Mouse (Mus musculus): ENCODE results near the gene St3gal4. TPM values are rescaled to one million over a fixed set of nuclear protein-coding genes. Genes with fewer than 3 reads are reported as not detected.

The St3gal4 gene
- total RNA-seq, 4 experiments from 2014 or later, result 25.1 to 30.4 (median 28.3) TPM

DNA sequence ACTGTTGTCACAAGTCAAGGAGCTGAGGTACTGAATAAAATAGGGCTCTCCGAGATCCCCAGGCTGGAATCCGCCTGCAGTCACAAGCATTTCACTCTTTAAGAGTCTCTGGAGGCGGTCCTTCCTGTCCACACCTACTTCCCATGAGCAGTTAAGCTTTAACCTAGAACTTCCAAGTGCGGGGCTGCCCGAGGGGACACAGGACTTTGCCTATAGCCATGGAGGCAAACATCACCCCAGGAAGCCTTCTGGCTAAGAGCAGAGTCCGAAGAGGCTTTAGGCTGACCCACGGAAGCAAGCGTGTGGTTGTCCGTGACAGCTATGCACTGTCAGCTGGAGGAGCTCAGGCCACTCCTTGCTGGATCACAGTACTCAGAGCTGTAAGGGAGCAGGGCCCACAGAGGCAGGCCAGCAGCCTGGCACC is 9.9 kb upstream of the St3gal4 start:
- no peak for DNase-seq (ENCODE audit: low spot score)

DNA sequence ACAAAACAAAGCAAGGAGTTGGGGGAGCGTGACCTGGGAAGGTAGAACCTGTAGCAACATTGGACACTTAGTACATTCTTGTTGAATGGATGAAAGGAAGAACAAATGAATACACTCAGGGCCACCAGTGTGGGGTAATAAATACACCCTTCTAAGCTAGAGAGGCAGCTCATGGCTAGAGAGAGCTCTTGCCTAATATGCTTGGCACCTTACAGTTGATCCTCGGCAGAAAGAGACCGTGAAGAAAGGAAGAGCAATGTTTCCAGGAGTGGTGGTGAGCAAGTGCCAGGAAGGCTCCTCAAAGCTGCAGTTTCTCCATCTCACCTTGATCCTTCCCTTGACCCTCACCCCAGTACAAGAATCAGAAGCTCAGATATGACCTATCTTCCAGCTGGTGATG is 9.5 kb upstream of the St3gal4 start:
- DNase-seq (ENCODE audit: low spot score), result no peak

DNA sequence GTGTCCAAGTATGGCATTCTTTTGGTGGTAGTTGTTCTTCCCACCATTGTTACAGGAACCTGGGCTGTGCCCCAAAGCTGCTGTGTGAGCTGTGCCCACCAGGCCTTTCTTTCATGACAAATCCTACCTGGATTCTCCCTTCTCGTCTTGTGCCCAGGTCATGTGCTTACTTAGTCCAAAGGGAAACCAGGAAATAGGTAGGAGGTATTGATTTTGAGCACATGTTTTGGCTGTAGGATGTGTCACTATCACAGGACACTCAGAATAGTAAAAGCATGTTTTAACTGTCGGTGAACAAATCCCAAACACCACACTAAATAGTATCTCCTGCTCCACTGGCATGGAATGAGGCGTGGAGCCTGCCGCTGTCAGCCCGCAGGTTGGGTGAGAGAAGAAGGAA is 8.5 kb upstream of the St3gal4 start:
- DNase-seq (ENCODE audit: low spot score), result no peak

DNA sequence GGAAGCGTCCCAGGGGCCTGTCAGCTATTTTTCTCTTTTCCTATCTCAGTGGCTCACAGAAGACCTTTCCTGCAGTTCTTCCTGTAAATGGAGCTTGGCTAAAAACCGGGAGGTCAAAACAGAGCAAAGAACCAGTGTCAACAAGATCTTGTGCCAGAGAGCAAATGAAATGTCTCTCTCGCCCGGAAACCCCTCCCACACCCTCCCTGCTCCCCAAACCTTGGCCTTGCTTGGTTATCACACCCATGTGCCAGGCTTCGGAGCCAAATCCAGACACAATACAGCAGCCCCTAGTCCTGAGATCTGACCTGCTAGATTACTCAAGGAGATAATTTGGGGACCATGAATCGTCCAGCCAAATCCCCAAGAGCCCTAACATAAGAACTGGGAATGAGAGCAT is 8.1 kb upstream of the St3gal4 start:
- DNase-seq (ENCODE audit: low spot score), result peak; percentile 60

DNA sequence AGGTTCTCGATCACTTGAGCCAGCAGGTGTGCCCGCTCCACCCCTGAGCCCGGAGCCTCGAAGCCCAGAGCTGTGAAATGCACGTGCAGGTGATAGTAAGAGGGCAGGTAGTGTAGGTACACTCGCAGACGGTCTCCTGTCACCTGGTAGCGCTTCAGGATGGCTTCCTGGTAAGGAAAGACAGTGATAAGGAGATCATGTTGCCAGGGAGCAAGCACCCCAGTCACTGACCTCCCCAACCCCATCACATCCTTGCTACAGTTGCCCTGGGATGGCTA is 5.5 kb upstream of the St3gal4 start:
- DNase-seq (ENCODE audit: low spot score), result no peak

DNA sequence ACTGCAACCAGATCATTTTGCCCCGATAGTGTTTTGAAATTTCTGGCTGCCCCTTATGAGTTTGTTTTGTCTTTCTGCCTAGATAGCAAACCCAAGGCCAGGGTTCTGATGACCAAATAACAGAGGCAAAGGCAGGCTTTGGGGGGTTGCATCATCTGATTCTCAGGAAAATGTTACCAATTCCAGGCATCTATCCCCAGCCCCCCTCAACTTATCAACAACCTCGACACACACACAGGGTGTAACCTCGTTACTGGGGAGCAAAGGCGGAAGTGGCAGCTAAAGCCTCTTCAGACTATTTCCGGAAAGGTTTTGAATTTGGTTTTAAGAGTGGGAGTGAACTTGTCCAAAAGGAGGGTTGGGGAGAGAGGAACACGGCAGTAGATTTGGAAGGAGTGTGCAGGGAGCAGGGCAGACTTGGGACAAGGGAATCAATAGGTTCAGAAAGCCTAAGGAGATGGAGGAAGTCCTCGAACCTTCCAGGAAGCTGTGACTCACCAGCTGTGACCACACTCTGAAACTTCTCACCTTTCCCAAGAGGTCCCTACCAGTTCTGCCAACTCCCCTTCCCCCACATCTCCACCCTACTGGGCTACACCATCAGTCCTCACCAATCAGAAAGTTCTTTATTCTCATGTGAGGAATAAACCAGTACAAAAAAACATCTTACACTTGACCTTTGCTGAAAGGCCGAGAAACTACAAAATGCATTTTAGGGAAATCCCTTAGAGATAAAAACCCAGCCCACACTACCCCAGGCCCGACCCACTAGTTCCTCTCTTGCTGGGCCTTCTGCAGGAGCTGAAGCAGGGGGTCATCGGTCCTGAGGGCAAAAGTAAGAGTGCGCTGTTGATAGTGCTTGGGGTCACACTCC is 5.0 kb upstream of the St3gal4 start:
- DNase-seq (ENCODE audit: low spot score), result no peak

DNA sequence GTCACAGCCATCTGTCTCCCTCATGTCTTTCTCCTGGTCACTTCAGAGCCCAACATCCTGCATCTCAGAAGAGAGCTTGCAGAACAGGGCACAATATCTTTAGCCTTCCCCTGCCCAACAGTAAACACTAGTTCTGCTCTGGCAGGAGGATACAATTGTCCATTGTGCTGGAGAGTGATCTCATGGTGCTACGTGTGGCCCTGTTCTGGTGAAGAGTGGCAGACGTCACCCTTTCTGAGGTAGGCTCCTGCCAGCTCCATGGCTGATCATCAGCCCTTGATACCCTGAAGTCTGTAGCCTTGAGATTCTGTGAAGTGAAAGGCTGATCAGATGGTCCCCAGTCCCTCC is 4.4 kb upstream of the St3gal4 start:
- no peak for DNase-seq (ENCODE audit: low spot score)

DNA sequence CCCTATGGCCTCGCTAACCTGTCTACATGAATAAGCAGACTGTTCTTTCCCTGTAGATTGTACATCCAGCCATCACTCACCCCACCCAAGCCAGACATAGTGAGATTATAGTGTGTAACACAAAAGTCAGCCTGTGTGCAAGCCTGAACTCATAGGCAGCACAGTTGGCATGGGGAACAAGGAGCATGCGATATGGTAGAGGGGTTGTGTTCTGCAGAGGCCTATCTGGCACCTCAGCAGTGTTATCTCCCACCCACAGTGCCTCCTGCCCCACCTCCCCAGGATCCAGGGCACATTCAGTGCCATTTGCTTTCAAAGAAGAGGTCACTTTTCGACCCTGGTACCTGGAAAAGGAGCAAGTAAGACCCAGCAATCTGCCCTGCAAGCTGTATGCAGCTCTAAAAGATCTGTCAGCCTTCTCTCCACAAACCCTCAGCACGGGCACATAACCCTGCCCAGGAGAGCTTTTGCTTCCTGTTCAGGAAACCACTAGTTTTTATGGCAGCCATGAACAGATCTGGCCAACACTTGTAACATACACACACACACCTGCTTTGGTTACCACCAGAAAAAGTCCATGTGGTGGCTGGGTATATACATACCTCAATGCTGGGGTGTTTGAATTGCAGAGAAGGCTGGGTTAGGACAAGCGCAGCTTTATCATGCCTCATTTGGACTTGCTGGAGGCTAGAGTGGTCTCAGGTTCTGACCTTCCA is 3.6 kb upstream of the St3gal4 start:
- DNase-seq (ENCODE audit: low spot score), result no peak

DNA sequence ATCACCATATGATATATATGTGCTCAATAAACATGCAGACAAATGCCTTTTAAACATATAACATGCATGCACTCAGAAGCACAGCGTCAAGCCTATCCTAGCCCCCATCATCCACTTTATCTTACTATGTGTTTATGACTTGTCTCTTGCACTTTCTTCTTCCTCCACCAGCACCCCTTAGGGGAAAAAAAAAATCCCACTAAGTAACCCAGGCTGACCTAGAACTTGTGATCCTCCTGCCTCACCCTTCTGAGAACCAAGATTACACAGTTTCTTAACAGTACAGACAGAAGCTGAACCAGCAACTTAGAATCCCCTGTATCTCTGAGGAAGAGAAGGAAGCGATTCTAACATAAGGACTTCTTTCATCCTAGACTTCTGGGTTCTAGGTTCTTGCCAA is 505 bp downstream of the St3gal4 start:
- no peak for DNase-seq (ENCODE audit: low spot score)

DNA sequence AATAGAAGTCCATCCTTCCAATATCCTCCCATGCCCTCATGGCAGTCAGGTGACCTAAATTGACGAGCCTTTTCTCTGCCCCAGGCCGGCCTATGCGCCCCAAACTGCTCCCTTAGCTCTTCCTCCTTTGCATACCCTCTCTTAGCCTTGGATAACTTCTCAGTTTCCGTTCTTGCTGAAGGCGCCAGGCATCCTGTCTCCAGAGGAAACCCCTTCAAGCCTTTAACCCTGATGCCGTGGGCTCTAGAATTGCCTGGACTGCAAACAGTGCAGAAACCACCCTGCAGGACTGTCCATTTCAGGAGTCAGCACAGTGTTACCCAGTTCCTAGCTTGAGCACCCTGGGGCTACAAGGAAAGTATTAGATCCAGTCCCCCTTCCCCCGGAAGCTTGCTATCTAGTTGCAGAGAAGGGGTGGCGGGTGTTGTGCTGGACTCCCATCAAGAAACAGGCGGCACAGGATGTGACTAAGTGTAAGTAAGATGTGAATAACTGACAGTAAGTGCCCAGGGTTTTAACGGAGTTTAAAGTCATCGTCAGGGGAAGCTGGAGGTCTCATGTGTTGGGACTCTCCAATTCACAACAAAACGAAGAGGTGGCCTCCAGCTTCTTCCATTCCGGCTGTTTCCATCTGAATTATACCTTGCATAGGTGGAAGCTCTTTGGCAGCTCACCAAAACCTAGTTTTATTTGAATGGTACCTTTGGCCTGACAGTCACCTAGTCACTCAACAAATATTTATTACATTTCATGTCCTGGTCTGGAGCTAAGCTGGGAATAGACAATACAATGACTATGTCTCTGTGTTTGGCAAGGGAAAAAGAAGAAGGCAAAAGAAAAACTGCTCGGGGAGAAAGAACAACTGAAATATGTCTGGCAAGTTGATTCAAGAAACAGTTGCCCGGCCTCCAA is 1.4 kb downstream of the St3gal4 start:
- peak; percentile 73 for DNase-seq (ENCODE audit: low spot score)

DNA sequence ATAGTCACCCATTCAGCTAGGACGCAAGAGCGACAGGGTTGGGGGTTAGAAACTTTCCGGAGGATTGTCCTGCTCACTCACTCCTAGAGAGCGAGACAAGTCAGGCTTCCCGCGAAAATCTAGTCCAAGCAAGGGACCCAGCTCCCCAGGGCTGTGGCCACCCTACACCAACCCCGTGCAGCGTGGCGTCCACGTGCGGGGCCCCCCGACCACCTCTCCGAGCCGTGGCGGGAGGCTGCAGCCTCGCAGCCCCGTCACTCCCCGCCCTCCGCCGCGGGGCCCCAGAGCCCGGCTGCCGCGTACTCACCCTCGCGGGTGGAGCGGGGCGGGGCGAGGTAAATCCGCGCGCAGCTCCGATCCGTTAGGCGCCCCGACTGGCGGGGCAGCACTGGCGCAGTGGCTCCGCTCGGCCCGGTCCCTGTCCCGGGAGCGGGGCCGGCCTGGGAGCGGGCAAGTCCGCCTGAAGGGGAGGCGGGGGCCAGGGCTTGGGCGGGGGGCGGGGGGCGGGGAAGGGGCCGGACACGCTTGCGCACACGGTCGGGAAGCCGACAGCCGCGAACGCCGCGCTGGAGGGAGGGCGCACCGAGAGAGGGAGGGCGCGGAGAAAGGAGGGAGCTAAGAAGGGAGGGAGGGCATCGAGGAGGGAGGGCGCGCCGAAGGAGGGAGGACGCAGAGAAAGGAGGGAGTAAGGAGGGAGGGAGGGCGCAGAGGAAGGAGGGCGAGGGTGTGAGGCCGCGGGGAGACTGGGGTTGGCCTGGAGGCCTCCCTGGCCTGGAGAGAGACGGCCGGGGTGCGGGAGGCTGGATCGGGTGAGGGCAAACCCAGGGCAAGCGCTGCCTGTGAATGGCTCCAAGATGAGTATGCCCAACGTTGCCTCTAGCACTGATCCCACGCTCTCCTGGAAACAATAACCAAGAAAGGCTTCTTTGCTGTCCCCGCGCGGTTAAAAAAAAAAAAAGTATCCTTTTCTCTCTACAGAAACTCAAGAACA is 2.4 kb downstream of the St3gal4 start:
- DNase-seq (ENCODE audit: low spot score), result peak; percentile 71

DNA sequence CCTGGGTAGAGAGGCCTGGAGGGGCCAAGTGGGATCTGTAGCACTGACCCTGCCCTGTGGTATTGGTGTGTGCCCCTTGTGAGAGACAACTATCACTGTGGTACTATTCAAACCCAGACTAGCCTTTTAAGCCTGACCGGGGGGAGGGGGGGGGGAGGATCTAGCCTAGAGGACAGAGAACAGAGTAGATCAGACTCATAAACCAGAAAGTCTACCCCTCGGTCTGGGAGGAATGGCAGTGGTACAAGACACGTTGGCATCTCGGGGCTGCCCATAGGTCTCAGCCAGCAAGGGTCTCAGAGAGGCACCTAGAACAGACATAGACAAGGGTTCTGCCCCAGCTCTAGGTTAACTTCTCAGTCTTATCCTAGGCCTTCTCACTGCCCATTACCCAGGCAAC is 3.3 kb downstream of the St3gal4 start:
- no peak for DNase-seq (ENCODE audit: low spot score)

DNA sequence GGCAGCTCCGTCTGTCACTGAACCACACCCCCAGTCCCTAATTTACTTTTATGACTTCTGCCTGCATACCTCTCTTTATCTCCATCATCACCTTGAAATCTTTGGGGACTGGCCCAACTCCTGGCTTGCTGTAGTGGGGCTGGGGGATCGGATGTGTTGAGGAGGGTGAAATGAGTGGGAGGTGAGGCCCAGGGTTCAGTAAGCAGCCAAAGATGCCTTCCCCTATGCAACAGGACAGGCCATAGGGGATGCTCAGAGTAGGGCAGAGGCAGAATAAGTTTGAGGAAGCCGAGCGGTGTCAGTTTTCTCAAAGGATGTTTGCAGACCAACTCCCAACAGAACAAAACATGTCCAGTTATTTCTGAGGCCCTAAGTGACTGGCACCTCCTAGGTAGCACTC is 3.8 kb downstream of the St3gal4 start:
- no peak for DNase-seq (ENCODE audit: low spot score)

DNA sequence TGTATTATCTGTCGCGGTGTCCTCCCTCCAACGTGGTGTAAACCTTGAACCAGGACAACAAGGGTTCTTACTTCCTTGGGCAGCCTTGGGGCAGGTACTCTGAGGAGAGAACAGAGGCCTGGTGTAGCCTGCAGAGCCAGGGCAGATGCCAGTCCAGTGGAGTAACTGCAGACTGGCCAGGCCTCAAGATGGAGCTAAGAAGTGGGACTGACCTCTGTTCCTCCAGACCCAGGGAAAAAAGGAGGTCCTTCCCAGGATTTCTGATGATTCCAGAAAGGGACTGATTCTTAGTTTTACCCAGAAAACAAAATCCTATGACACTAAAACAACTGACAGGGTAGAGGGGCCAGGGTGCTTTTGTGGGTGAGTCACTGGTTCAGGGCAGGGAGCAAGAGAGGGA is 4.8 kb downstream of the St3gal4 start:
- DNase-seq (ENCODE audit: low spot score), result no peak

DNA sequence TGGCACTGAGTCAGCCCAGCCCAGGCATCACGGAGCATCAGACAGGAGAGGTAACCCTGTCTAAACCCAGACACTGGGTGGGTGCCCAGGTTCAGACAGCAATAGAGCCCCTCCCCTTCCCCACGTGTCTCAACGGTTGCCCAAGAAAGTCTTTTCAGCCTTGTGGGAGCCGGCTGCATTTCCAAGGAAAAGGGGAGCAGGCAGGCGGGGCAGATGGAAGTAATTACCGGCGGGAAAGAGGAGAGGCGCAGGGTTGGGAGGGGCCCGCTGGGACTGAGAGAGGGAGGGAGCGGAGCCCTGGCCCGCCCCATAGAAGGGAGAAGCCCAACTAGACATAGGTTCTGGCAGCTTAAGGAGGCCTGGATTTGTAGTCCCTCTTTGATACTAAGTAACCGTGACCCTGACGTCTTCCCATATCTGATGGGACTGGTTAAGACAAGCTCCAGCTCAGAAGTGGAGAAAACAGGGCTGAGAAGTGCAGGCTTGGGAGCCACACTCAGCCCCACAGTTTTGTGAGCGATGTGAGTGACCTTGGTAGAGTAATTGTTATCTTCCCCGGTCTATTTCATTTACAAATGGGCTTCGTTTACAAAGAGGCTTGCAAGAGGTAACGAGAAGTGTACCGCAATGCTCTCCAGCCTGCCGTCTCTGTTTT is 7.0 kb downstream of the St3gal4 start:
- DNase-seq (ENCODE audit: low spot score), result peak; percentile 47

DNA sequence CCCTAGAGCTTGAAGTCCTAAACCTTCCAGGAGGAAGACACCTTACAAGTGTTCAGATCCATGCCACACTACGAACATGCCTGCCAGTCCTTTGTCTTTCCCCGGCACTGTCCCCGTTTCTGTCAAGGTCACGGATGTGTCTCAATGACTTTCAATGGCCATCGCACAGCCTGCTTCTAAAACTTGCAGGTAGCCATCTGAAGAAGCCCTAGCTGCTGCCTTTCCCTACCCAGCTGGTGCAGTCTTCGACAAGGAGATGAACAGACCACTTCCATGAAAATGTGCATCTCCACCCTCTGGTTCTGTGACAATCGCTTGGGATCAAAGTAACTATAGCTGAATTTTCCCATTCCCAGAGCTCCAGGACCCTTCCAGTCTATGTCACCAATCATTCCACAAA is 7.6 kb downstream of the St3gal4 start:
- no peak for DNase-seq (ENCODE audit: low spot score)

DNA sequence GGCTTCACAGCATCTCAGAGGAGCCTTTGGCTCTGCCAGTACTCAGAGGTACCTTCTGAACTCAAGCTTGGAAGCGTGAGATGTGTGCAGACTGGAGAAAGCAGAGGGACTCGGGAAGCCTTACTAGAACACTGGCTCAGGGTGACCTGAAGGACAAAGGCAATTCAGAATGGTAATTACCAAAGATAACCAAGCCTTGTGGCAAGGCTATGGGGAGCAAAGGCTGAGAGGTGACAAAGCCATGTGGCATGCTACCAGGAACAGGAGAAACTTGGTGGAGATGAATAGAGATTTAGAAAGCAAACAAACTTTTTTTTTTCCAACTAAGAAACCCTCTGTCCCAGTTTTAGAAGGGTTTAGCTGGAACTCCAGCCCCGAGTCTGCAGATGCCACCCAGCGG is 8.5 kb downstream of the St3gal4 start:
- DNase-seq (ENCODE audit: low spot score), result no peak

DNA sequence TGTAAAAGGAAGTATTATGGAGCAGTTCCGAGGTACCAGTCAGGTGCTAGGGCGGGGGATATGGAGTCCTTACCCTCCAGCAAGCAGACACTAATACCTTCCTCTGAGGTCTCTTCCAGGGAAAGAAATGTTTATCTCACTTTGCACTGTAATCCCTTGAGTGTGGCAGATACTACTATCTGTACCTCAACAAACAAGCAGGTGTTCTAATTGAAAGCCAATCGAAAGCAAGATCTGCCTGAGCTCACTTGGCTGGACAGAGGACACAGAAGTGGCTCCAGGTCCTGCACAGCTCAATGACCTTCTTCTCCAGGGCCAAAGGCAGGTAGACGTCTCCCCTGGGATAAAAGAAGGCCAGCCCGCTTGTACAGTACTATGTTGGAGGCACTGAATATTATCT is 9.0 kb downstream of the St3gal4 start:
- no peak for DNase-seq (ENCODE audit: low spot score)

DNA sequence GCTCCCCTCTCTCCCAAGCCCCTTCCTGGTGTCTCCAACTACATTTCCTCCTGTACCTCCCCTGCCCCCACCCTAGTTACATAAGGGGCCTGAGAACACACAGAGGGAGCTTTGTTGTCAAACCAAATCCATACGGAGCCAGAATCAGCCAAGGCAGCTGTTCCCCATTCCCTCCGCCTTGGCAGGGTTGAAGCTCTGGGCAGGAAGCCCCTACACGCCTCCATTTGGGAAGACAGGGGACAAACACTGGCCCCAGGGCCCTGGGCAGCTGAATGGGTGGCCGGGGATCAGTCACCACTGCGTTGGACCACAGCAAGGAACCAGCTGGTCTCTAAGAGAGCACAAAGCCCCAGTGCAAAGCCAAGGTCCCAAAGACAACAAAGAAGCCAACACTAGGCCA is 10.2 kb downstream of the St3gal4 start:
- DNase-seq (ENCODE audit: low spot score), result peak; percentile 67

DNA sequence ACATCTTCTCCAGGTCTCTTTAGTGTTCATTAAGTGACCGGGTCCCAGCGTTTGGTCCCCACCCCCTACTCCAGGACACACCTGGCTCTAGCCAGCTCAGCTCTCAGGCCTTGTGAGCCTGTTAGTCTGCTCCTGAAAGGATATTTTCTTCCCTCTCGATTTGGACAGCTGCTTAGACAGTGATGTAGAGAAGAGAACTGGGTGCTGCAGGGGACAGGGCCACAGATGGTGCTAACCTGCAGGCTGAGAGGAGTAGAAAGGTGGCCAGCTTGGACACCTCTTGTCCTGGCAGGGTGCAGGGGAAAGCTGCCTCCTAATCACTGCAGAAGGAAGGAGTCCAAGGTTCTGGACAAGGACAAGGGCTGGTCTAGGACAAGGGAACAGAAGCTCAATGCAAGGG is 11.0 kb downstream of the St3gal4 start:
- DNase-seq (ENCODE audit: low spot score), result no peak

DNA sequence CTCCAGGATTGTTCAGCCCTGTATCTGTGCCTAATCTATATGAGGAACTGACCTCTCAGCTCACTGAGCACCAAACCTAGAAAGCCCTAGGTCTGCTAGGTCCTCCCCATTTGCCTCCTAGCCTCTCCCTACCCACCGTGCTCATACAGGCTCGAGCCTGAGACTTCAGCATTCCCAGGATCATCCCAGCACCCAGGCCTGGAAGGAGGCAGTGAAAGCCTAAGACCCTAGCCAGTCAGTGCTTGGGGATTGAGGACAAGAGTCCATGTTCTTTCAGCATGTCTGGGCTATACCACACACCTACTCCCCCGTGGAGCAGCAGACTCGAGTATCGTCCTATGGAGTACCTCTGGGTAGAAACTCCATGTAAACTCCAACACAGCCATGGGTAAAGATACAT is 11.7 kb downstream of the St3gal4 start:
- DNase-seq (ENCODE audit: low spot score), result no peak

Data from heart, adult 8-10 months (tissue).